Mouse (Mus musculus) myocyte (in vitro differentiated cells): ENCODE data around the gene Scrt2.

Experiments used
- POLR2A ChIP-seq: IDR thresholded peaks from one replicate; pipeline ENCODE4 v1.6.1; 2011; ENCODE audit warnings: low read depth, mild to moderate bottlenecking, control low read depth, moderate library complexity; ENCODE audit not compliant: insufficient read length
- TCF12 ChIP-seq: IDR thresholded peaks from one replicate; pipeline ENCODE4 v1.6.1; 2011; ENCODE audit warnings: mild to moderate bottlenecking, control low read depth; ENCODE audit not compliant: poor library complexity, insufficient read depth, severe bottlenecking

DNA sequence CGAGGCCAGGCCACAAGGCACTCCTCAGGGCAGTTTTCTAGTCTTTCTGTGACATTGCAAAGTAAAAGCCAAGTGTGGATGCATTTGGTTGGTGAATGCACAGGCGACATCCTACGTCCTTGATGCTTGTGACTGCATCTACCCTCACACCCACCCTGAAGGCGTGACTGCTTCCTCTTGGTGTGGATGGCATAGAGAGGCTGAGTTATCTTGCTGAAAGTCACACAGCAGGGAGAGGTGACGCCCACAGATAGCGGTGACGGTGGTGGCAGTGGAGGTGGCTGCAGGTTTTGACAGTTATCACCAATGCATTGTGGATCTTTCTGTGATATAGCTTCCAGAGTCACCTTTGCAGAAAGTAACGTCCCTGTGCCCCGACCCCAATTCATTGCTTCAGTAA is 41.6 kb downstream of the Scrt2 start:
- TF ChIP-seq POLR2A (no peak), TCF12 (no peak)
